Mouse (Mus musculus) megakaryocyte, embryonic 14.5 days (primary cell): ENCODE results near the gene 2410004B18Rik. TPM values are rescaled to one million over a fixed set of nuclear protein-coding genes. Genes with fewer than 3 reads are reported as not detected.

ENCODE experiments used
- H3K27me3 ChIP-seq: replicated peaks from 2 replicates; pipeline ENCODE3; 2012; ENCODE audit warnings: inconsistent platforms
- H3K36me3 ChIP-seq: replicated peaks from 2 replicates; pipeline ENCODE3; 2012; ENCODE audit warnings: low read length, inconsistent platforms, mixed read lengths
- H3K4me1 ChIP-seq: 2 replicates; pipeline ENCODE4 v1.6.1; 2012; ENCODE audit warnings: inconsistent platforms
- H3K4me3 ChIP-seq: replicated peaks from 2 replicates; pipeline ENCODE3; 2012; ENCODE audit warnings: moderate library complexity, mild to moderate bottlenecking, inconsistent platforms
- H3K9me3 ChIP-seq: 2 replicates; pipeline ENCODE4 v1.6.1; 2012; ENCODE audit warnings: inconsistent platforms
- FLI1 ChIP-seq: IDR thresholded peaks from 2 replicates; pipeline ENCODE4 v1.6.1; 2012; ENCODE audit warnings: low read length, inconsistent platforms, mixed read lengths
- GATA1 ChIP-seq: IDR thresholded peaks from 3 replicates; pipeline ENCODE4 v1.6.1; 2012; ENCODE audit warnings: mixed read lengths, low read length, inconsistent platforms, borderline replicate concordance
- polyA plus RNA-seq: library from polyadenylated mRNA; stranded (reverse); fragments of >175 nt; gene quantifications from 2 replicates; pipeline ENCODE4 v1.2.3, GENCODE M21; 2012; ENCODE audit warnings: low replicate concordance; ENCODE audit not compliant: insufficient read depth

The 2410004B18Rik gene
- polyA plus RNA-seq, 1 experiment = 30.4 TPM

- Histone ChIP-seq H3K36me3 (peaks cover 39% of the 10 kb centered on the region), H3K4me3 (peak overlapping the region; percentile 98), H3K4me1 (peaks cover 75% of the 10 kb centered on the region)
Measured at GRCm38 (mm10) chr3:145925506-145925905, 12.3 kb upstream of the 2410004B18Rik start.

GRCm38 (mm10) chr3:145929525-145930400 lies 8.1 kb upstream of the 2410004B18Rik start:
- Histone ChIP-seq H3K4me1 (peaks cover 91% of the 10 kb centered on the region), H3K27me3 (no peaks in the 10 kb centered on the region), H3K9me3 (no peaks in the 10 kb centered on the region), H3K4me3 (peak overlapping the region; percentile 59), H3K36me3 (peaks cover 77% of the 10 kb centered on the region)
- no peak for TF ChIP-seq FLI1
- TF ChIP-seq GATA1 = no peak

More at GRCm38 (mm10) chr3:145925506-145925905, 12.3 kb upstream of the 2410004B18Rik start:
- no peak for TF ChIP-seq FLI1
- TF ChIP-seq GATA1 = no peak
- H3K27me3 ChIP-seq = no peaks in the 10 kb centered on the region
- H3K9me3 ChIP-seq = no peaks in the 10 kb centered on the region

- Histone ChIP-seq H3K4me3 (peak overlapping the region; percentile 72), H3K27me3 (no peaks in the 10 kb centered on the region), H3K4me1 (peaks cover 66% of the 10 kb centered on the region), H3K36me3 (peaks cover 65% of the 10 kb centered on the region), H3K9me3 (no peaks in the 10 kb centered on the region)
- TF ChIP-seq FLI1 (no peak), GATA1 (no peak)
Measured at GRCm38 (mm10) chr3:145933845-145934244, 4.0 kb upstream of the 2410004B18Rik start.

DNA sequence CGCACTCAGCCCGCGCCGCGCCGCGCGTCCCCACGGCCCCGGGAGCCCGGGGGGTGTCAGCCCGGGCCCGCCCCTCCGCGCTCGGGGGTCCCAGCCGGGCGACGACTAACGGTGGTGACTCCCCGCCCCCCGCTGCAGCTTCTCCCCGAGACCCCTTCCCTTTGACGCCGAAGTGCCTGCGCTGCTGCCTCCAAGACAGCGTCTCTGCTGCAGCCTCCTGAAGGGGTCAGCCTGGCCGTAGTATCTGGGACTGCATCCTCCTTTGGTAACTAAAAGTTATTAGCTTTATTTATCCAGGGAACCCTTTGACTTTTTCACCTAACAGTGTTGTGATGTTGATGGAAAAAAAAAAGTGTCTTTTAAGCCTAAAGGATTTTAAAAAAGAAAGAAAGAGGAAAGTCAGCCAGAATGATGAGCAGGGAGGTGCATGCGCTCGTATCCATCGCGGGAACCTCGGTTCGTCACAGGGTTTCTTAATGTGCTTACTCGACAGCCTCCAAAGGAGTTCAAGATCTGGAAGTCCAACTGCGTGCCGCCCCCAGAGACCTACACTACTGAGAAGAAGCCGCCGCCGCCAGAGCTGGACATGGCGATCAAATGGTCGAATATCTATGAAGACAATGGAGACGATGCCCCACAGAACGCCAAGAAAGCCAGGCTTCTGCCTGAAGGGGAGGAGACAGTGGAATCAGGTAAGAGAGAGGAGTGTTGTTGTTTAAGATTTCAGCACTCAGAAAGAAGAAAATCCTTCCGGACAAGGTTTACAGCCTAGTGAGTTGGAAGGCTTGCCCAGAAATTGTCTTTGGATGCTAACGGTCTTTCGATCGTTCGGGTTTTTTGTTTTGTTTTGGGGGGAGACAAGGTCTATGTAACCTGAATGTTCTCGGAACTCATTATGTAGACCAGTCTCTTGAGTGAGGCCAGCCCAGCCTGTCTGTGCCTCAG lies 863 bp downstream of the 2410004B18Rik start:
- Histone ChIP-seq H3K27me3 (no peaks in the 10 kb centered on the region), H3K4me1 (peaks cover 64% of the 10 kb centered on the region), H3K4me3 (peak overlapping the region; percentile 96), H3K36me3 (peaks cover 60% of the 10 kb centered on the region), H3K9me3 (no peaks in the 10 kb centered on the region)
- no peak for TF ChIP-seq FLI1
- no peak for TF ChIP-seq GATA1

DNA sequence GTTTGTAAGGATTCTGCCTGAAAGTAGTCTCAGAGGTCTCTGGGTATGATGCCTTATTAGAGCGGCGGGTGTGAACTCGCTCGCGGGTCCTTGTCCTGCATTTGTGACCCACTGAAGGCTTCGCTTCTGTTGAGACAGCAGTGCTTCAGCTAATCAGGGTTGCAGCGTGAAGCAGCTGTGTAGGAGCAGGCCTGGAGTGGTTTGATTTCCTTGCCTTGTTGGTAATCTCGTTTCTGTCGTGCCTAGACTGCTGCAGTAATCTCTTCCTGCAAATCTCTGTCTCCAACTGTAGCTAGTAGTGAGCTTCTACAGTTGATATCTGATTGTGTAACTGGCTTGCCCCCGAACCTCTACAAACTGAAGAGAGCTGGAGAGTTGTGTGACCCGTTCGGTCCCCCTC lies 1.6 kb downstream of the 2410004B18Rik start:
- Histone ChIP-seq H3K4me3 (peak overlapping the region; percentile 96), H3K9me3 (no peaks in the 10 kb centered on the region), H3K36me3 (peaks cover 65% of the 10 kb centered on the region), H3K27me3 (no peaks in the 10 kb centered on the region), H3K4me1 (peaks cover 57% of the 10 kb centered on the region)
- no peak for TF ChIP-seq GATA1
- TF ChIP-seq FLI1 = no peak

- H3K36me3 ChIP-seq = peaks cover 65% of the 10 kb centered on the region
- TF ChIP-seq GATA1 (no peak), FLI1 (no peak)
- H3K4me1 ChIP-seq = peaks cover 53% of the 10 kb centered on the region
- H3K27me3 ChIP-seq = no peaks in the 10 kb centered on the region
- H3K9me3 ChIP-seq = no peaks in the 10 kb centered on the region
- no peak overlapping the region for H3K4me3 ChIP-seq
Measured at GRCm38 (mm10) chr3:145939971-145940370, 2.2 kb downstream of the 2410004B18Rik start.

DNA sequence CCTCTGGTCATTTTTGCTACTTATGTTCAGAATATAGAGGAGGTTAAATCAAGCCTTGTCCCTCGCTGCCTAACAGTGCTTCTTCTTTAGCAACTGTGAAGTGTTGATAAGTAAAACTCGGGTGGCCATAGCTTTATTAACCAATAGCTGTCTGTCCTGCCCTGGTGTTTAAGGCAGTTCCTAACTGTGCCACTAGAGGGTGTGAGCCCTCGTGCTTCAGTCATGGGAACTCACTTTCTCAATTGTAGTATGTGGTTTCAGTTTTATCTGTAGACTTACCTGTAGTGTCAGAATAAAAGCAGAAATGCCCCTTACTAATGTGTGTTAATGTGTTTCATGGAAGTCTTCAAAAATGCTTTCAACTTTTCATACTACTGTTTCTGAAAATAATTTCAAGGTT lies 4.2 kb downstream of the 2410004B18Rik start:
- Histone ChIP-seq H3K4me3 (peak overlapping the region; percentile 31), H3K36me3 (peaks cover 58% of the 10 kb centered on the region), H3K27me3 (no peaks in the 10 kb centered on the region), H3K4me1 (peaks cover 65% of the 10 kb centered on the region), H3K9me3 (no peaks in the 10 kb centered on the region)
- TF ChIP-seq GATA1 = no peak
- TF ChIP-seq FLI1 = no peak

DNA sequence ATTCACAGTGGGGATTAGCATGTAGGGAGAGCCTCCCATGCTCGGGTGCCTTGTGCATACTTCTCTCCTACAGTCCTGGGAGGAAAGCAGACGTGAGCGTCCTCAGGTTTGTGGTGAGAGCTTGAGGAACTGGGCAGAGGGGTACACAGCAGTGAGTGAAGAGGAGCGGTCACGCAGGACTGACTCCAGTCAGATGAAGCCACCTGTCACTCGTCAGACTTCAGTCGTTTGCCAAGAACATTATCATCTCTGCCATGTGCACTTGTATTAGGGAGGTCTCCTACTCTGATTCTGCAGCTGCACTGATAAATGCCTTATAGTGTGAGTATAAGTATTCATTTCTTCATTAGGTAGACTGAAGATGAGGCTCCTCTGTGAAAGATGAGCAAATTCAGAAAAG lies 6.5 kb downstream of the 2410004B18Rik start:
- H3K4me3 ChIP-seq = no peak overlapping the region
- peaks cover 56% of the 10 kb centered on the region for H3K36me3 ChIP-seq
- H3K9me3 ChIP-seq = no peaks in the 10 kb centered on the region
- peaks cover 60% of the 10 kb centered on the region for H3K4me1 ChIP-seq
- TF ChIP-seq FLI1 = no peak
- TF ChIP-seq GATA1 = no peak
- H3K27me3 ChIP-seq = no peaks in the 10 kb centered on the region

DNA sequence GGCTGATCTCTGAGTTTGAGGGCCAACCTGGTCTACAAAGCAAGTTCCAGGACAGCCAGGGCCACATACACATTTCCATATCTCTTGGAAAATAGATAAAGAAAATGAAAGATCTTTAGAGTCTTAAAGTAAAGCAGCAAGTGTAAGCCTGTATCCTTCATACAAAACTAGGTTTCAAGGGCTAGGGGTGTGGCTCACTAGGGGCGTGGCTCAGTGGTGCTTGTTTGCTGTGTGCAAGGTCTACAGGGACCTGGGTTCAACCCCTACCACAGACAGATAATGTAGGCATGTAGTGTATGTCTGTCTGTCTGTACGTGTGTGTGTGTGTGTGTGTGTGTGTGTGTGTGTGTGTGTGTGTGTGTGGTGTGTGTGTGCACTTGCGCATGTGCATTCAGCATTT lies 8.1 kb downstream of the 2410004B18Rik start:
- H3K36me3 ChIP-seq = peaks cover 41% of the 10 kb centered on the region
- H3K4me3 ChIP-seq = no peak overlapping the region
- no peaks in the 10 kb centered on the region for H3K9me3 ChIP-seq
- TF ChIP-seq FLI1 (no peak), GATA1 (no peak)
- peaks cover 59% of the 10 kb centered on the region for H3K4me1 ChIP-seq
- no peaks in the 10 kb centered on the region for H3K27me3 ChIP-seq
